Mouse (Mus musculus) liver, embryonic 14.5 days (tissue): ENCODE measurements around the gene Cct2. TPM values are rescaled to one million over a fixed set of nuclear protein-coding genes. Genes with fewer than 3 reads are reported as not detected.

ENCODE experiments used
- ATAC-seq: fragments of 200-750 bp; cut with Nextera tagmentation; 2 replicates; pipeline ENCODE4 v1.8.0; 2017; ENCODE audit warnings: moderate number of reproducible peaks, mild to moderate bottlenecking, moderate library complexity; ENCODE audit not compliant: insufficient read depth
- DNase-seq, 3 experiments: peaks; one replicate each; pipeline ENCODE4 v3.0.0-alpha.2; 2012 to 2013; ENCODE audit warnings: low read depth in 3 of 3, low spot score in 3 of 3
- H3K27ac ChIP-seq: fragments of 300-500 bp; sonication (generic); 2 replicates; pipeline ENCODE4 v1.5.1; 2014; ENCODE audit warnings: moderate library complexity, mild to moderate bottlenecking, control low read depth, inconsistent platforms
- H3K27me3 ChIP-seq: fragments of 300-500 bp; sonication (generic); 2 replicates; pipeline ENCODE4 v1.6.1; 2014; ENCODE audit warnings: mild to moderate bottlenecking, low read length, moderate library complexity; ENCODE audit not compliant: control insufficient read depth, insufficient read depth
- H3K36me3 ChIP-seq: fragments of 300-500 bp; sonication (generic); replicated peaks from 2 replicates; pipeline ENCODE4 v1.6.1; 2014; ENCODE audit warnings: low read depth; ENCODE audit not compliant: control insufficient read depth, insufficient read depth
- H3K4me1 ChIP-seq, 2 experiments: fragments of 200-500 bp in 1 of 2; fragments of 300-500 bp in 1 of 2; sonication (generic) in 1 of 2; replicated peaks; 2 replicates each; pipeline ENCODE4 v1.6.1; 2012 to 2014; ENCODE audit warnings: antibody characterized with exemption in 1 of 2, inconsistent platforms in 1 of 2, low read length in 1 of 2; ENCODE audit not compliant: control insufficient read depth in 2 of 2, insufficient read depth in 2 of 2
- H3K4me2 ChIP-seq: fragments of 300-500 bp; sonication (generic); 2 replicates; pipeline ENCODE4 v1.6.1; 2014; ENCODE audit warnings: low read depth, mild to moderate bottlenecking, control low read depth, moderate library complexity
- H3K4me3 ChIP-seq, 2 experiments: fragments of 200-500 bp in 1 of 2; fragments of 300-500 bp in 1 of 2; sonication (generic) in 1 of 2; 2 replicates each; pipeline ENCODE4 v1.5.1; 2012 to 2014; ENCODE audit warnings: low read depth in 2 of 2, low read length in 2 of 2, mild to moderate bottlenecking in 2 of 2, control low read depth in 1 of 2, inconsistent platforms in 1 of 2, moderate library complexity in 1 of 2; ENCODE audit not compliant: insufficient read depth in 1 of 2
- H3K9ac ChIP-seq: fragments of 300-500 bp; sonication (generic); replicated peaks from 2 replicates; pipeline ENCODE4 v1.6.1; 2014; ENCODE audit warnings: mild to moderate bottlenecking, control low read depth, moderate library complexity
- H3K9me3 ChIP-seq: fragments of 300-500 bp; sonication (generic); 2 replicates; pipeline ENCODE4 v1.6.1; 2016; ENCODE audit warnings: low read length, mixed read lengths; ENCODE audit not compliant: control insufficient read depth
- CTCF ChIP-seq: IDR thresholded peaks from 2 replicates; pipeline ENCODE4 v1.5.1; 2016; ENCODE audit warnings: antibody characterized with exemption, low read depth, control low read depth
- EP300 ChIP-seq: IDR thresholded peaks from 2 replicates; pipeline ENCODE4 v1.6.1; 2016; ENCODE audit warnings: antibody characterized with exemption, low read depth
- WGBS: fragments of 180-500 bp; shearing (Covaris S2); extraction: QIAGEN DNeasy Blood & Tissue Kit; methylation state at CpG from one replicate; pipeline ENCODE4 v1.1.7; 2014; ENCODE audit not compliant: insufficient replicate concordance; 5-methylcytosine and 5-hydroxymethylcytosine counted together
- polyA plus RNA-seq, 2 experiments: library from polyadenylated mRNA; depleted of rRNA in 1 of 2; stranded (reverse) in 1 of 2; unstranded in 1 of 2; fragments of >200 nt; fragmentation: Nextera tagmentation in 1 of 2; extraction: Ambion mirVana in 1 of 2; gene quantifications; 2 replicates each; pipeline versions ENCODE4 v1.2.1 to v1.2.3; 2012 to 2014

Gene Cct2
- polyA plus RNA-seq, 2 experiments, result 137 to 170 TPM

- Histone ChIP-seq H3K27me3 (no peaks in the 10 kb centered on the region), H3K4me3 (no peak overlapping the region), H3K4me2 (no peak overlapping the region), H3K36me3 (no peaks in the 10 kb centered on the region), H3K9me3 (no peaks in the 10 kb centered on the region), H3K9ac (no peak overlapping the region), H3K4me1 (no peaks in the 10 kb centered on the region), H3K27ac (no peak overlapping the region)
- TF ChIP-seq EP300, result no peak
- TF ChIP-seq CTCF, result no peak
- no peak for DNase-seq
- WGBS, result 63% methylated on average over 8 of the region's 8 CpGs
- no peak for ATAC-seq
Measured at GRCm38 (mm10) chr10:117011047-117011446, 52.6 kb downstream of the Cct2 start.

GRCm38 (mm10) chr10:117009691-117010090 is 53.9 kb downstream of the Cct2 start:
- DNase-seq (no peak), ATAC-seq (no peak)
- H3K9me3 ChIP-seq, result no peaks in the 10 kb centered on the region
- no peaks in the 10 kb centered on the region for H3K4me1 ChIP-seq
- H3K27me3 ChIP-seq, result no peaks in the 10 kb centered on the region
- H3K4me3 ChIP-seq, result no peak overlapping the region
- H3K36me3 ChIP-seq, result no peaks in the 10 kb centered on the region
- 62% methylated on average over 6 of the region's 6 CpGs for WGBS
- no peak for TF ChIP-seq CTCF
- TF ChIP-seq EP300, result no peak
- no peak overlapping the region for H3K9ac ChIP-seq
- no peak overlapping the region for H3K27ac ChIP-seq
- no peak overlapping the region for H3K4me2 ChIP-seq

GRCm38 (mm10) chr10:117005707-117006464 is 57.7 kb downstream of the Cct2 start:
- Histone ChIP-seq H3K9me3 (no peaks in the 10 kb centered on the region), H3K27ac (no peak overlapping the region), H3K36me3 (no peaks in the 10 kb centered on the region), H3K4me3 (no peak overlapping the region), H3K4me2 (no peak overlapping the region), H3K9ac (no peak overlapping the region), H3K27me3 (no peaks in the 10 kb centered on the region), H3K4me1 (no peaks in the 10 kb centered on the region)
- ATAC-seq (no peak), DNase-seq (no peak)
- no peak for TF ChIP-seq CTCF
- no peak for TF ChIP-seq EP300
- 46% methylated on average over 12 of the region's 12 CpGs for WGBS

- no peak overlapping the region for H3K4me2 ChIP-seq
- 87% methylated on average over 5 of the region's 5 CpGs for WGBS
- no peak overlapping the region for H3K9ac ChIP-seq
- H3K27me3 ChIP-seq, result no peaks in the 10 kb centered on the region
- H3K36me3 ChIP-seq, result no peaks in the 10 kb centered on the region
- H3K9me3 ChIP-seq, result no peaks in the 10 kb centered on the region
- ATAC-seq, result no peak
- no peak for TF ChIP-seq CTCF
- TF ChIP-seq EP300, result no peak
- no peak overlapping the region for H3K4me3 ChIP-seq
- DNase-seq, result no peak
- no peaks in the 10 kb centered on the region for H3K4me1 ChIP-seq
- H3K27ac ChIP-seq, result no peak overlapping the region
Measured at GRCm38 (mm10) chr10:117004695-117005094, 58.9 kb downstream of the Cct2 start.

Other genes starting within 250 kb of the Cct2 start
- 0.02 TPM in 1 of 2 replicates, not detected in the other for gene Myrfl, start 166.9 kb downstream of the Cct2 start, polyA plus RNA-seq (2012; rRNA removed)
- not detected in 2 replicates for gene Myrfl, start 166.9 kb downstream of the Cct2 start, polyA plus RNA-seq (2014; fragmentation: Nextera tagmentation; extraction: Ambion mirVana)
- 6.2 and 6.6 TPM in 2 replicates for gene Rab3ip, start 113.0 kb downstream of the Cct2 start, polyA plus RNA-seq (2012; rRNA removed)
- 7.4 and 7.5 TPM in 2 replicates for gene Rab3ip, start 113.0 kb downstream of the Cct2 start, polyA plus RNA-seq (2014; fragmentation: Nextera tagmentation; extraction: Ambion mirVana)
- gene Gm10271, start 91.2 kb downstream of the Cct2 start, polyA plus RNA-seq (2012; rRNA removed), result not detected in 2 replicates
- gene Gm10271, start 91.2 kb downstream of the Cct2 start, polyA plus RNA-seq (2014; fragmentation: Nextera tagmentation; extraction: Ambion mirVana), result not detected in 2 replicates
- gene Best3, start 77.5 kb downstream of the Cct2 start, polyA plus RNA-seq (2012; rRNA removed), result not detected in 2 replicates
- not detected in 2 replicates for gene Best3, start 77.5 kb downstream of the Cct2 start, polyA plus RNA-seq (2014; fragmentation: Nextera tagmentation; extraction: Ambion mirVana)
- gene Lrrc10, start 18.5 kb downstream of the Cct2 start, polyA plus RNA-seq (2012; rRNA removed), result not detected in 2 replicates
- gene Lrrc10, start 18.5 kb downstream of the Cct2 start, polyA plus RNA-seq (2014; fragmentation: Nextera tagmentation; extraction: Ambion mirVana), result not detected in 2 replicates
- 7.9 and 9.2 TPM in 2 replicates for gene Frs2, start 84.7 kb upstream of the Cct2 start, polyA plus RNA-seq (2012; rRNA removed)
- 8.8 and 11.2 TPM in 2 replicates for gene Frs2, start 84.7 kb upstream of the Cct2 start, polyA plus RNA-seq (2014; fragmentation: Nextera tagmentation; extraction: Ambion mirVana)
- gene Yeats4, start 160.7 kb upstream of the Cct2 start, polyA plus RNA-seq (2012; rRNA removed), result 23.6 and 36.1 TPM in 2 replicates
- 42.0 and 48.7 TPM in 2 replicates for gene Yeats4, start 160.7 kb upstream of the Cct2 start, polyA plus RNA-seq (2014; fragmentation: Nextera tagmentation; extraction: Ambion mirVana)
- not detected in 2 replicates for gene 9530003J23Rik, start 174.9 kb upstream of the Cct2 start, polyA plus RNA-seq (2012; rRNA removed)
- not detected in 2 replicates for gene 9530003J23Rik, start 174.9 kb upstream of the Cct2 start, polyA plus RNA-seq (2014; fragmentation: Nextera tagmentation; extraction: Ambion mirVana)
- gene Lyz2, start 218.5 kb upstream of the Cct2 start, polyA plus RNA-seq (2012; rRNA removed), result 93.4 and 95.5 TPM in 2 replicates
- 255 and 323 TPM in 2 replicates for gene Lyz2, start 218.5 kb upstream of the Cct2 start, polyA plus RNA-seq (2014; fragmentation: Nextera tagmentation; extraction: Ambion mirVana)
- gene Lyz1, start 229.1 kb upstream of the Cct2 start, polyA plus RNA-seq (2012; rRNA removed), result 0.02 TPM in 1 of 2 replicates, not detected in the other
- gene Lyz1, start 229.1 kb upstream of the Cct2 start, polyA plus RNA-seq (2014; fragmentation: Nextera tagmentation; extraction: Ambion mirVana), result 0.13 and 0.29 TPM in 2 replicates